Mouse (Mus musculus) limb, embryonic 10.5 days (tissue): ENCODE data around the gene Stk4. TPM values are rescaled to one million over a fixed set of nuclear protein-coding genes. Genes with fewer than 3 reads are reported as not detected.
A peak's percentile ranks its signal among the peaks of the same experiment; 100 is the strongest.

Source experiments
- DNase-seq: peaks from one replicate; pipeline ENCODE4 v3.0.0-alpha.2; 2017; ENCODE audit warnings: low spot score
- H3K27ac ChIP-seq: fragments of 300-500 bp; sonication (generic); 2 replicates; pipeline ENCODE4 v1.5.1; 2016; ENCODE audit warnings: mild to moderate bottlenecking
- H3K27me3 ChIP-seq: fragments of 300-500 bp; sonication (generic); 2 replicates; pipeline ENCODE4 v1.6.1; 2016; ENCODE audit warnings: low read depth, mild to moderate bottlenecking; ENCODE audit not compliant: poor library complexity, severe bottlenecking
- H3K36me3 ChIP-seq: fragments of 300-500 bp; sonication (generic); 2 replicates; pipeline ENCODE4 v1.6.1; 2016; ENCODE audit warnings: mild to moderate bottlenecking, moderate library complexity
- H3K4me1 ChIP-seq: fragments of 300-500 bp; sonication (generic); 2 replicates; pipeline ENCODE4 v1.6.1; 2016
- H3K4me3 ChIP-seq: fragments of 300-500 bp; sonication (generic); 2 replicates; pipeline ENCODE4 v1.5.1; 2016; ENCODE audit warnings: mild to moderate bottlenecking, moderate library complexity
- H3K9me3 ChIP-seq: fragments of 300-500 bp; sonication (generic); replicated peaks from 2 replicates; pipeline ENCODE4 v1.6.1; 2016; ENCODE audit warnings: mild to moderate bottlenecking
- WGBS: fragments of 180-500 bp; shearing (Covaris S2); methylation state at CpG from one replicate; pipeline ENCODE4 v1.1.7; 2016; 5-methylcytosine and 5-hydroxymethylcytosine counted together
- polyA plus RNA-seq: library from polyadenylated mRNA; unstranded; fragments of >200 nt; fragmentation: Nextera tagmentation; extraction: Ambion mirVana; gene quantifications from 2 replicates; pipeline ENCODE4 v1.2.1, GENCODE M21; 2016

Gene Stk4
- polyA plus RNA-seq, 1 experiment from 2014 or later, result 30.4 TPM

- Histone ChIP-seq H3K9me3 (no peaks in the 10 kb centered on the region), H3K4me1 (peaks cover 20% of the 10 kb centered on the region; the same call in 1 of the 2 replicates), H3K27ac (no peak overlapping the region), H3K27me3 (no peaks in the 10 kb centered on the region), H3K36me3 (peaks cover 11% of the 10 kb centered on the region), H3K4me3 (no peak overlapping the region)
- 92% methylated on average over 10 of the region's 10 CpGs for WGBS
- no peak for DNase-seq
Observed at GRCm38 (mm10) chr2:164144541-164144940, 74.4 kb downstream of the Stk4 start.

- Histone ChIP-seq H3K4me1 (peaks cover 37% of the 10 kb centered on the region), H3K36me3 (peaks cover 6% of the 10 kb centered on the region), H3K27ac (no peak overlapping the region), H3K4me3 (no peak overlapping the region), H3K27me3 (no peaks in the 10 kb centered on the region), H3K9me3 (no peaks in the 10 kb centered on the region)
- DNase-seq, result no peak
- 91% methylated on average over 12 of the region's 12 CpGs for WGBS
Observed at GRCm38 (mm10) chr2:164146556-164146955, 76.4 kb downstream of the Stk4 start.

- Histone ChIP-seq H3K36me3 (peaks cover 35% of the 10 kb centered on the region), H3K27me3 (no peaks in the 10 kb centered on the region), H3K4me3 (no peak overlapping the region), H3K4me1 (peaks cover 24% of the 10 kb centered on the region), H3K9me3 (no peaks in the 10 kb centered on the region), H3K27ac (peak overlapping the region; percentile 75)
- peak; percentile 52 for DNase-seq
- 36% methylated on average over 14 of the region's 14 CpGs for WGBS
Observed at GRCm38 (mm10) chr2:164150086-164150760, 80.1 kb downstream of the Stk4 start.

GRCm38 (mm10) chr2:164152341-164152740 lies 82.2 kb downstream of the Stk4 start:
- Histone ChIP-seq H3K27ac (no peak overlapping the region), H3K4me1 (peaks cover 24% of the 10 kb centered on the region), H3K27me3 (no peaks in the 10 kb centered on the region), H3K9me3 (no peaks in the 10 kb centered on the region), H3K36me3 (peaks cover 40% of the 10 kb centered on the region), H3K4me3 (no peak overlapping the region)
- WGBS, result 95% methylated on average over 11 of the region's 11 CpGs
- DNase-seq, result no peak

GRCm38 (mm10) chr2:164154007-164154406 lies 83.9 kb downstream of the Stk4 start:
- H3K27ac ChIP-seq, result no peak overlapping the region
- H3K4me1 ChIP-seq, result peaks cover 26% of the 10 kb centered on the region
- no peak for DNase-seq
- no peak overlapping the region for H3K4me3 ChIP-seq
- no peaks in the 10 kb centered on the region for H3K9me3 ChIP-seq
- no peaks in the 10 kb centered on the region for H3K27me3 ChIP-seq
- H3K36me3 ChIP-seq, result peaks cover 37% of the 10 kb centered on the region
- 94% methylated on average over 10 of the region's 10 CpGs for WGBS

GRCm38 (mm10) chr2:164156158-164156557 lies 86.0 kb downstream of the Stk4 start:
- Histone ChIP-seq H3K36me3 (peaks cover 37% of the 10 kb centered on the region), H3K27me3 (no peaks in the 10 kb centered on the region), H3K9me3 (no peaks in the 10 kb centered on the region), H3K4me1 (peaks cover 4% of the 10 kb centered on the region; the same call in 1 of the 2 replicates), H3K27ac (no peak overlapping the region), H3K4me3 (no peak overlapping the region)
- 83% methylated on average over 7 of the region's 7 CpGs for WGBS
- DNase-seq, result no peak

GRCm38 (mm10) chr2:164158838-164159237 lies 88.7 kb downstream of the Stk4 start:
- DNase-seq, result no peak
- peaks cover 13% of the 10 kb centered on the region for H3K36me3 ChIP-seq
- 89% methylated on average over 2 of the region's 2 CpGs for WGBS
- no peaks in the 10 kb centered on the region for H3K27me3 ChIP-seq
- no peak overlapping the region for H3K4me3 ChIP-seq
- H3K4me1 ChIP-seq, result 0 out of 2 replicates have a peak, but pooled peaks cover 3% of the 10 kb centered on the region
- H3K27ac ChIP-seq, result no peak overlapping the region
- H3K9me3 ChIP-seq, result no peaks in the 10 kb centered on the region

- WGBS, result 89% methylated on average over 11 of the region's 11 CpGs
- Histone ChIP-seq H3K9me3 (no peaks in the 10 kb centered on the region), H3K27me3 (peaks cover 23% of the 10 kb centered on the region), H3K27ac (no peak overlapping the region), H3K4me3 (no peak overlapping the region), H3K36me3 (no peaks in the 10 kb centered on the region), H3K4me1 (0 out of 2 replicates have a peak, but pooled peaks cover 3% of the 10 kb centered on the region)
- no peak for DNase-seq
Observed at GRCm38 (mm10) chr2:164161515-164162055, 91.5 kb downstream of the Stk4 start.

GRCm38 (mm10) chr2:164164941-164165340 lies 94.8 kb downstream of the Stk4 start:
- 95% methylated on average over 5 of the region's 5 CpGs for WGBS
- H3K27ac ChIP-seq, result no peak overlapping the region

GRCm38 (mm10) chr2:164167752-164168570 lies 97.8 kb downstream of the Stk4 start:
- DNase-seq, result peak; percentile 51
- 11% methylated on average over 90 of the region's 90 CpGs for WGBS
- no peaks in the 10 kb centered on the region for H3K9me3 ChIP-seq
- peaks cover 87% of the 10 kb centered on the region for H3K27me3 ChIP-seq
- peak overlapping the region; percentile 48 for H3K4me3 ChIP-seq
- H3K27ac ChIP-seq, result 0 out of 2 replicates have a peak overlapping the region, but pooled peaks have one; percentile 25
- H3K36me3 ChIP-seq, result no peaks in the 10 kb centered on the region
- H3K4me1 ChIP-seq, result peaks cover 28% of the 10 kb centered on the region

More at GRCm38 (mm10) chr2:164164941-164165340, 94.8 kb downstream of the Stk4 start:
- Histone ChIP-seq H3K27me3 (peaks cover 57% of the 10 kb centered on the region), H3K36me3 (no peaks in the 10 kb centered on the region), H3K4me3 (no peak overlapping the region), H3K9me3 (no peaks in the 10 kb centered on the region), H3K4me1 (peaks cover 13% of the 10 kb centered on the region)
- no peak for DNase-seq

GRCm38 (mm10) chr2:164168571-164168946 lies 98.4 kb downstream of the Stk4 start:
- no peak for DNase-seq
- peaks cover 93% of the 10 kb centered on the region for H3K27me3 ChIP-seq
- H3K4me3 ChIP-seq, result peak overlapping the region; percentile 48
- peaks cover 28% of the 10 kb centered on the region for H3K4me1 ChIP-seq
- no peaks in the 10 kb centered on the region for H3K9me3 ChIP-seq
- 0 out of 2 replicates have a peak overlapping the region, but pooled peaks have one; percentile 25 for H3K27ac ChIP-seq
- no peaks in the 10 kb centered on the region for H3K36me3 ChIP-seq
- 10% methylated on average over 42 of the region's 42 CpGs for WGBS

GRCm38 (mm10) chr2:164170326-164170725 lies 100.2 kb downstream of the Stk4 start:
- Histone ChIP-seq H3K9me3 (no peaks in the 10 kb centered on the region), H3K27me3 (peaks cover 100% of the 10 kb centered on the region), H3K27ac (no peak overlapping the region), H3K36me3 (no peaks in the 10 kb centered on the region), H3K4me3 (peak overlapping the region; percentile 49; the same call in 1 of the 2 replicates), H3K4me1 (peaks cover 28% of the 10 kb centered on the region)
- 4% methylated on average over 11 of the region's 11 CpGs for WGBS
- DNase-seq, result peak; percentile 37

GRCm38 (mm10) chr2:164170902-164171301 lies 100.8 kb downstream of the Stk4 start, which contains the start of gene Kcns1:
Kcns1 (minus strand) TSS chr2:164171113.
- Histone ChIP-seq H3K27me3 (peaks cover 97% of the 10 kb centered on the region), H3K9me3 (no peaks in the 10 kb centered on the region), H3K4me1 (peaks cover 28% of the 10 kb centered on the region), H3K27ac (no peak within 1 kb of the TSS; the same call in 1 of the 2 replicates), H3K4me3 (peak within 1 kb of the TSS; percentile 49), H3K36me3 (no peaks in the 10 kb centered on the region)
- DNase-seq, result peak; percentile 42
- WGBS, result under 1% methylated on average over 29 of the region's 29 CpGs
